Mouse (Mus musculus) midbrain, embryonic 16.5 days (tissue): ENCODE data around the gene Krr1. TPM values are rescaled to one million over a fixed set of nuclear protein-coding genes. Genes with fewer than 3 reads are reported as not detected.

ENCODE experiments used
- ATAC-seq: fragments of 200-750 bp; cut with Nextera tagmentation; 2 replicates; pipeline ENCODE4 v1.8.0; 2017; ENCODE audit warnings: moderate TSS enrichment
- H3K27ac ChIP-seq: fragments of 300-500 bp; sonication (generic); 2 replicates; pipeline ENCODE4 v1.5.1; 2014; ENCODE audit warnings: mild to moderate bottlenecking, low read length, mixed read lengths
- H3K27me3 ChIP-seq: fragments of 300-500 bp; sonication (generic); 2 replicates; pipeline ENCODE4 v1.6.1; 2014; ENCODE audit warnings: low read depth, low read length, mixed read lengths; ENCODE audit not compliant: control insufficient read depth, insufficient read depth
- H3K36me3 ChIP-seq: fragments of 300-500 bp; sonication (generic); 2 replicates; pipeline ENCODE4 v1.6.1; 2014; ENCODE audit warnings: mild to moderate bottlenecking, low read length, moderate library complexity, mixed read lengths; ENCODE audit not compliant: control insufficient read depth, insufficient read depth
- H3K4me1 ChIP-seq: fragments of 300-500 bp; sonication (generic); 2 replicates; pipeline ENCODE4 v1.6.1; 2014; ENCODE audit warnings: mild to moderate bottlenecking, low read length, mixed read lengths; ENCODE audit not compliant: control insufficient read depth, insufficient read depth
- H3K4me2 ChIP-seq: fragments of 300-500 bp; sonication (generic); 2 replicates; pipeline ENCODE4 v1.6.1; 2014; ENCODE audit warnings: mild to moderate bottlenecking, low read length, mixed read lengths
- H3K4me3 ChIP-seq: fragments of 300-500 bp; sonication (generic); 2 replicates; pipeline ENCODE4 v1.5.1; 2014; ENCODE audit warnings: low read depth, mild to moderate bottlenecking, low read length, moderate library complexity, mixed read lengths
- H3K9ac ChIP-seq: fragments of 300-500 bp; sonication (generic); 2 replicates; pipeline ENCODE4 v1.6.1; 2014; ENCODE audit warnings: low read depth, low read length, mixed read lengths
- H3K9me3 ChIP-seq: fragments of 300-500 bp; sonication (generic); replicated peaks from 2 replicates; pipeline ENCODE4 v1.6.1; 2014; ENCODE audit warnings: mild to moderate bottlenecking, low read length, mixed read lengths; ENCODE audit not compliant: control insufficient read depth, poor library complexity, severe bottlenecking
- WGBS: fragments of 180-500 bp; shearing (Covaris S2); extraction: QIAGEN DNeasy Blood & Tissue Kit; methylation state at CpG from one replicate; pipeline ENCODE4 v1.1.7; 2014; 5-methylcytosine and 5-hydroxymethylcytosine counted together
- polyA plus RNA-seq: library from polyadenylated mRNA; unstranded; fragments of >200 nt; fragmentation: Nextera tagmentation; extraction: Ambion mirVana; gene quantifications from 2 replicates; pipeline ENCODE4 v1.2.1, GENCODE M21; 2015

The Krr1 gene
- polyA plus RNA-seq, 1 experiment from 2014 or later, result 40.4 TPM

DNA sequence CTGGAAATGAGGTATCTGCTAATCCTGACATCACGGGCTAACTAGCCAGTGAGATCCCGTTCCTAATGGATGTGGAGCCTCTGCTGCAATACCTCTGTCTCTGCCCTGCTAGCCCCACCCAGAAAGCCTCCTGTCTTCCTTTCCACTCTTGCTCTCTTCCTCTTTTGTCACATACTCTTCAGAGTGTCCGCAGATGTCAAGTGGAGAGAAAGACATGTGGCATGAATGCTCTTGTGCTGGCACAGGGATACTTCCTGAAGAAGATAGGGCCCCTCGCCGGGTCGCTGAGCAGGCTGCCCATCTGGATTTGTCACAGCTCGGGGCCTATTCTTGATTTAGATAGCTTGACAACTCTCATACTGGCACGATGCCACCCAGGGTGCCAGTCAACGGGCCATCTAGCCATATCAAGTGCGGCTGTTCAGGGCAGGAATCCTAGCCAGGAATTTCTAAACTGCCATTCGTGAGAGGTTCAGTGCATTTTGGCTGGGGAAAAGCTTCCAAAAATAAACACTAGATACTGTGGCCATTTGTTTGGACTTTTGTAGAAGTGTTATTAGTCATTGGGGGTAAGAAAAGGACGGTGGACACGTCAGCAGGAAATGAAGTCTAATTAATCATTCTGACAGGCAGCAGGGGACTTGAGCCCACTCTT lies 35.8 kb upstream of the Krr1 start:
- no peaks in the 10 kb centered on the region for H3K36me3 ChIP-seq
- peaks cover 9% of the 10 kb centered on the region for H3K4me1 ChIP-seq
- no peak overlapping the region for H3K27ac ChIP-seq

DNA sequence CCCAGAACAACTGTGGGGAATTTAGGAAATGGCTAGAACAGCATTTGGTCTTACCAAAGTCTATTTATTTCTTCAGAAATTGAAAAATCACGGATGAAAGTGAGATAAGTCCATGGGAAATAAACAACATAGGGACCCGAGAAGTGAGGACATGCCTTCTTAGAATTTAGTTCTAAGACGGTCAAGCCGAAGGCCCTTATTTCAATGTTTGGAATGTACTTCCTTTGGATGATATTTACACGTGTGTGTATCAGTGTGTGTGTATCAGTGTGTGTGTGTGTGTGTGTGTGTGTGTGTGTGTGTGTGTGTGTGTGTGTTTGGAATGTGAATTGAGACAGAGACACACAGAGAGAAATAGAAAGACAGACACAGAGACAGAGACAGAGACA lies 35.3 kb upstream of the Krr1 start:
- Histone ChIP-seq H3K9ac (no peak overlapping the region), H3K4me1 (peaks cover 9% of the 10 kb centered on the region), H3K4me2 (no peak overlapping the region), H3K36me3 (no peaks in the 10 kb centered on the region), H3K9me3 (no peaks in the 10 kb centered on the region), H3K27ac (no peak overlapping the region), H3K4me3 (no peak overlapping the region), H3K27me3 (no peaks in the 10 kb centered on the region)
- WGBS, result 85% methylated on average over 5 of the region's 5 CpGs
- ATAC-seq, result no peak

More for the DNA sequence above, 35.8 kb upstream of the Krr1 start:
- 51% methylated on average over 13 of the region's 13 CpGs for WGBS
- Histone ChIP-seq H3K4me2 (no peak overlapping the region), H3K9me3 (no peaks in the 10 kb centered on the region), H3K9ac (no peak overlapping the region), H3K4me3 (no peak overlapping the region), H3K27me3 (no peaks in the 10 kb centered on the region)
- no peak for ATAC-seq

DNA sequence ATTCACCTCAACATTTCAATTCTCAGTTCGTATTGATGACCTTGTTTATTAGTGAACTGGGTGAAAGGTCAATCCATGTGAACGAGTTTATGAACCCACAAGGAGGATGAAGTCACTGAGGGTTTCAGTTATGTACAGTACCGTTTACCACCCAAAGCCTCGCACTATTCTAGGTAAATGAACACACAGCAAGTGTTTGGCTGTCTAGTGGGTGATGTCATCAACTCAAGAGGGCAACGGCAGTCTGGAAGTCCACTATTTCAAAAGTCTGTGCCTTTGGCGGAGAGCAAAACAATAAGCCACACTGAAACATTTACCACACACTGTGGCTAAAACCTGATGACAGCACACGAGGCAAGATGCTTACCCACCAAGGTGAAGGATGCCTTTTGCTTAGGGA lies 29.4 kb upstream of the Krr1 start:
- H3K9ac ChIP-seq, result no peak overlapping the region
- H3K27ac ChIP-seq, result no peak overlapping the region
- no peak overlapping the region for H3K4me3 ChIP-seq
- H3K4me1 ChIP-seq, result no peaks in the 10 kb centered on the region
- H3K27me3 ChIP-seq, result no peaks in the 10 kb centered on the region
- H3K4me2 ChIP-seq, result no peak overlapping the region
- H3K9me3 ChIP-seq, result no peaks in the 10 kb centered on the region
- no peaks in the 10 kb centered on the region for H3K36me3 ChIP-seq
- 83% methylated on average over 7 of the region's 7 CpGs for WGBS
- ATAC-seq, result no peak

DNA sequence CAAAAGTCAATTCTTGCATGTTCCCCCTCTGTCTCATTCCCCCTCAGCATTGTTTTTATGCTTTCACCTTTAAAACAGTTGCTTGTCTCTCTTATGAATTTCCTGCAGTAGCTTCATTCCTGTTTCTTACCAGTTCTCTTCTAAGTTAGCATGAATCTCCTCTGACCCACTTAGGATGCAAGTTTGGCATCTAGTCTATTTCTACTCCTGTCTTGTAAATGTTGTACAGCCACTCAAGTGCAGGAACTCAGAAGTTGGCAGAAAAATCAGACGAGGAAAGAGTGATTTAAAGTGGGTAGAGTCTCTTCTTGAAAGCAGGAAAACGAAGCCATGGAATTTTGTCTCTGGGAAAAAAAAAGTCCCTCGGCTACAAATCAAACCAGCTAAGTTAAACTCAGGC lies 26.9 kb upstream of the Krr1 start:
- no peak for ATAC-seq
- Histone ChIP-seq H3K4me1 (no peaks in the 10 kb centered on the region), H3K4me2 (no peak overlapping the region), H3K27me3 (no peaks in the 10 kb centered on the region), H3K36me3 (no peaks in the 10 kb centered on the region), H3K27ac (no peak overlapping the region), H3K4me3 (no peak overlapping the region), H3K9me3 (no peaks in the 10 kb centered on the region), H3K9ac (no peak overlapping the region)
- WGBS, result 86% methylated on average over 3 of the region's 3 CpGs

DNA sequence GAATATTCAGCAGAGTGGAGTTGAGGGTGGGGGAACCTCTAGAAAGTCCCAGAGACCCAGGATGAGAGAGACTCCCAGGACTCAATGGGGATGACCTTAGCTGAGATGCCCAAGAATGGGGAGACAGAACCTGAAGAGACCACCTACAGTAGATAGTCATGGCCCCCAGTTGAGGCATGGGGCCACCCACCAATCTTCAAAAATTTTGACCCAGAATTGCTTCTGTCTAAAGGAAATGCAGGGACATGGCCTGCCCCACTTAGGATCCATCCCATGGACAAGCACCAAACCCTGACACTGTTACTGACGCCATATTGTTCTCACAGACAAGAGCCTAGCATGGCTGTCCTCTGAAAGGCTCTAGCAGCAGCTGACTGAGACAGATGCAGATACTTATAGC lies 24.4 kb upstream of the Krr1 start:
- 92% methylated on average over 1 of the region's 1 CpGs for WGBS
- no peak overlapping the region for H3K9ac ChIP-seq
- H3K36me3 ChIP-seq, result no peaks in the 10 kb centered on the region
- no peaks in the 10 kb centered on the region for H3K9me3 ChIP-seq
- no peak overlapping the region for H3K4me3 ChIP-seq
- no peaks in the 10 kb centered on the region for H3K4me1 ChIP-seq
- no peaks in the 10 kb centered on the region for H3K27me3 ChIP-seq
- ATAC-seq, result no peak
- no peak overlapping the region for H3K4me2 ChIP-seq
- H3K27ac ChIP-seq, result no peak overlapping the region

DNA sequence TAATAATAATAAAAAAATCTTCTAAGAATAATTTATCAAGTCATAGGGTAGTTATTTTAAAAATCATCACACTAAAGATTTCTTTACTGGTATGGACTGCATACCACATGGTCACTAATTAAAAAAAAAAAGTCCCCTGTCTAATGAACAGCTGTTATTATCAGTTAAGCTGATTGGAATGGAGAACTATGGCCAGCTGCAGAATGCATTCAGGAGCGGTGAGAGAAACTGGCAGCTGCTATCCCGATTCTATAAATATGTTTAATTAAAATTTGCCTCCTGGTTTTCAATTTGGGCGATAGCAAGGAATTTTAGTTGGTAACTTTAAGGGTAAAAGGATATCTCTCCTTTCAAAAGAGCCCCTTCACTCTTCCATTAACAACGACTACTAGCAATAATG lies 23.5 kb upstream of the Krr1 start:
- no peak overlapping the region for H3K27ac ChIP-seq
- no peaks in the 10 kb centered on the region for H3K36me3 ChIP-seq
- no peaks in the 10 kb centered on the region for H3K9me3 ChIP-seq
- H3K9ac ChIP-seq, result no peak overlapping the region
- WGBS, result 15% methylated on average over 4 of the region's 4 CpGs
- H3K4me2 ChIP-seq, result no peak overlapping the region
- H3K4me1 ChIP-seq, result no peaks in the 10 kb centered on the region
- ATAC-seq, result no peak
- no peak overlapping the region for H3K4me3 ChIP-seq
- no peaks in the 10 kb centered on the region for H3K27me3 ChIP-seq

DNA sequence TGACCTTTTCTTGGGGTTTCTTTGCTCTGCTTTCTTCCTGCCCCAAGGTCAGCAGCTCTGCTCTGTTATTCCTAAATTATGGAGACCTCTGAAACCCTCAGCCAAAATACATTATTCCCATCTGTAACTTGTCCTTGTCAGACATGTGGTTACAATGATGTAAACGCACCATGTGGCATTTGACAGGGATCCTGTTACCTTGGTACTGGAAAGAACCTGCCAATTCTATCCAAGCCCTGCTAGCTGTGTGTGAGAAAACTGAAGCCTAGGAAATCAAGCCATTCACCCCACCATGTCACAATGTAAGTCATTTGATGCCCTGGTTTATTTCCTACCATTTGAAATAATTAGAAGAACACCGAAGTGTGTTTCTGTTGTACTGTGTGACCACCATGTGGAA lies 16.6 kb upstream of the Krr1 start:
- Histone ChIP-seq H3K9ac (no peak overlapping the region), H3K36me3 (no peaks in the 10 kb centered on the region), H3K9me3 (no peaks in the 10 kb centered on the region), H3K27me3 (peaks cover 3% of the 10 kb centered on the region), H3K4me3 (no peak overlapping the region), H3K4me1 (no peaks in the 10 kb centered on the region), H3K4me2 (no peak overlapping the region), H3K27ac (no peak overlapping the region)
- 91% methylated on average over 2 of the region's 2 CpGs for WGBS
- no peak for ATAC-seq

DNA sequence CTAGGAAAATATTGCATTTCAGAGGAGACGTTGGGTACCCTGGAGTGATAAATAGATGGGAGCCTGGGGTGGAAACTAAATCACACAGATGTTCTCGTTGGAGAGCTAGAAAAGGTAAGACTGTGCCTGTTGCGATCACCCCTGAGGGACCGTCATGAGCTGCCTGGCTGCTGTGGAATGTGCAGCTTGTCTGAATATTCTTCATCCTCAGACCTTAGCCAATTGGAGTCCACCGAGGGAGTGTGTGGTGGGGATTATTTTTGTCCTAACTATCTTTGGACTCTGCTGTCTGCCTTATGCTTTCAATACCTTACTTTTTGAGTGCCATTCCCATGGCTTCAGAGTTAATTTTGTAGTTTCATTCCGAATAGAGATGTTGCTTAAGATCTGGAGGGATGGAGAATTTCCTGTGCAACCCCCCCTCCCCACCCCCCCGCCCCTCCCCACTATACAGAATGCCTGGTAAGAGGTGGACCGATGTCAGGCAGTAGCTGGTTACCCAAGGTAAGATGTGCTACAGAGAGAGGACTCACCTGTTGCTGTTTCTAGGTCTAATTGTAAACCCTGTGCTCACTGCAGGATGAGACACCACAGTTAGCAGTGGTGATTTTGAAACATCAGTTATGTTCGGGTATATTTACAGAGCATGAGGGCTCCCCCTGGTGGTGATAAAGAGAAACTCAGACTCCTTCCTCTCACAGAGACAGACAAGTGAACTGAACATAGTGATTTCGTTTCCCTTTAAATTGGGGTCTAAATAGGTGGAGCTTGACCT lies 15.0 kb upstream of the Krr1 start:
- peak; percentile 89 for ATAC-seq
- H3K9me3 ChIP-seq, result no peaks in the 10 kb centered on the region
- peaks cover 3% of the 10 kb centered on the region for H3K27me3 ChIP-seq
- H3K9ac ChIP-seq, result no peak overlapping the region
- no peak overlapping the region for H3K4me3 ChIP-seq
- 59% methylated on average over 10 of the region's 10 CpGs for WGBS
- no peak overlapping the region for H3K4me2 ChIP-seq
- H3K27ac ChIP-seq, result no peak overlapping the region
- H3K36me3 ChIP-seq, result no peaks in the 10 kb centered on the region
- no peaks in the 10 kb centered on the region for H3K4me1 ChIP-seq

DNA sequence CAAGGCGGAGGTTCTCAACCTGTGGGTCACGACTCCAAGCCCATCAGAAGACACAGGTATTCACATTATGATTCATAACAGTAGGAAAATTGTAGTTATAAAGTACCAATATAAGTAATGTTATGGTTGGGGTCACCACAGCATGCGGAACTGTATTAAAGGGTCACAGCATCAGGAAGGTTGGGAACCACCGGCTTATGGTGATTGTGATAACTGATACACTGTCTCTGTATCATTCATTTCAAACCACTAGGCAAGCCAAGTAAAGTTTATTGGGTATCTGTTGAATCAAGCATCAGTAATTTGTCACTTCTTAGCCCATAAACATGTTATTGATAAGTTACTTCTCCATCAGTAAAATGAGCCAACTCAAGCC lies 14.4 kb upstream of the Krr1 start:
- H3K9ac ChIP-seq, result no peak overlapping the region
- H3K4me2 ChIP-seq, result no peak overlapping the region
- H3K9me3 ChIP-seq, result no peaks in the 10 kb centered on the region
- H3K4me3 ChIP-seq, result no peak overlapping the region
- peak; percentile 32; the same call in 1 of the 2 replicates for ATAC-seq
- H3K27ac ChIP-seq, result no peak overlapping the region
- peaks cover 3% of the 10 kb centered on the region for H3K27me3 ChIP-seq
- H3K36me3 ChIP-seq, result no peaks in the 10 kb centered on the region
- 41% methylated on average over 4 of the region's 4 CpGs for WGBS
- H3K4me1 ChIP-seq, result no peaks in the 10 kb centered on the region
